Mouse (Mus musculus): Measurements from ENCODE around the gene Chst11.

DNA sequence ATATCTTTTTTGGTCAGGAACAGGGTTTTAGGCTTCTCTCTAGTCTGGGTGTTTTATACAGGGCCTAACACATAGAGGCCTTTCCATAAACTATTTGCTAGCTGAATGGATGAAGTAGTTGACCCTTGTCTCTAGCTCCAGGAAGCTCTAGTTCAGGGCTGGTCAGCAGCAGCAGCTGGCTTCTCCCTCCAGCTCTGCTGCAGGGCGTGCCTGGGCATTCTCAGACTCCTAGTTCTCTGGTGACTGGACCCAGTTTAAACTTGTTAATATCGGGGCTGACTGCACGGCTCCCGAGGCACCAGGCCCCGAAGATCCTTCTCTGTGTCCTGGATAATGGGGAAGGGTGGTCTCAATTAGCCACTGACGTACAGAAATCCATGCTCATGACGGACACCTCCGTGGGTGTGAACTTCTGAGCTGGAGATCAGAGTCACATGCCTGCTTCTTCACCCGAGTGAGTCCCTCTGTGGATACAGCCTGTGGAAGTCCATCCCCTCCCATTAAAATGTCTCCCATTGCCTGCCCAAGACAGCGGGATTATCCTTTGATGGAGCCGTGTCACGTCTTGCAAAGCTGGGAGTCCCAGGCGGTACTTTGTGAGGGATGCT is 4.2 kb downstream of the Chst11 start:
- TF ChIP-seq CTCF (IDR thresholded peaks at IDR 0.05) = no peak
- no peak for TF ChIP-seq POLR2A (IDR thresholded peaks at IDR 0.05; ENCODE audit: insufficient read depth, low read depth, low read length)
- no peak for TF ChIP-seq EP300 (IDR thresholded peaks at IDR 0.05; ENCODE audit: insufficient read depth, low read depth, low read length)
